Mouse (Mus musculus) lung, postnatal 0 days (tissue): ENCODE measurements around the gene Arfgef2.

Experiments
- CTCF ChIP-seq: IDR thresholded peaks from 2 replicates; pipeline ENCODE4 v1.5.1; 2016; ENCODE audit warnings: antibody characterized with exemption, mild to moderate bottlenecking
- EP300 ChIP-seq: IDR thresholded peaks from 2 replicates; pipeline ENCODE4 v1.6.1; 2016; ENCODE audit warnings: antibody characterized with exemption, mild to moderate bottlenecking, control low read depth

DNA sequence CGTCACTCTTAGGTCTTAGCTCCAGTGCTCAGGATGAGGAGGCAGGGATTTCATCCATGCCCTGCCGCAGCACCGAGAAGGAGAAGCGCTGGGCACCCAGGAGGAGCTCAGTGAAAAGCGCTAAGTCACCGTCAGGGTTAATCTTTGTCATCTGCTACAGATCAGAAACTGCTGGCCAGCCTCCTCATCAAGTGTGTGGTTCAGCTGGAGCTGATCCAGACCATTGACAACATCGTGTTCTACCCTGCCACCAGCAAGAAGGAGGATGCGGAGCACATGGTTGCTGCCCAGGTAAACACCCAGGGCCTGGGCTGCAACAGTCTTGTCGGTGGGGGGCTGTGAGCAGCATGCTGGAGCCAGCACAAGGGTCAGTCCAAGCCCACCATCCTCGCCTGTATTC, 80.2 kb downstream of the Arfgef2 start:
- TF ChIP-seq CTCF (no peak), EP300 (no peak)
